Mouse (Mus musculus): Measurements from ENCODE around the gene Nr2f2. TPM values are rescaled to one million over a fixed set of nuclear protein-coding genes. Genes with fewer than 3 reads are reported as not detected.
A peak's percentile ranks its signal among the peaks of the same experiment; 100 is the strongest.

The Nr2f2 gene
- polyA plus RNA-seq, 1 experiment from 2014 or later: 97.9 TPM

GRCm38 (mm10) chr7:70380943-70381342 lies 14.4 kb upstream of the Nr2f2 start:
- Histone ChIP-seq H3K4me3 (no peak overlapping the region), H3K27me3 (peaks cover 30% of the 10 kb centered on the region), H3K4me1 (peaks cover 15% of the 10 kb centered on the region), H3K27ac (no peak overlapping the region), H3K36me3 (ENCODE audit: poor library complexity, severe bottlenecking) (no peaks in the 10 kb centered on the region), H3K9ac (no peak overlapping the region), H3K9me3 (replicated peaks) (no peaks in the 10 kb centered on the region), H3K4me2 (no peak overlapping the region)
- no peak for ATAC-seq
- WGBS: 45% methylated on average over 3 of the region's 3 CpGs

GRCm38 (mm10) chr7:70380246-70380645 lies 13.7 kb upstream of the Nr2f2 start:
- H3K36me3 ChIP-seq (ENCODE audit: poor library complexity, severe bottlenecking): no peaks in the 10 kb centered on the region
- ATAC-seq: no peak
- WGBS: 91% methylated on average over 3 of the region's 3 CpGs

GRCm38 (mm10) chr7:70370552-70371262 lies 4.2 kb upstream of the Nr2f2 start:
- ATAC-seq: no peak
- H3K36me3 ChIP-seq (ENCODE audit: poor library complexity, severe bottlenecking): no peaks in the 10 kb centered on the region
- H3K4me2 ChIP-seq: peak overlapping the region; percentile 58
- peaks cover 87% of the 10 kb centered on the region for H3K27me3 ChIP-seq
- H3K4me3 ChIP-seq: peak overlapping the region; percentile 38
- H3K4me1 ChIP-seq: peaks cover 9% of the 10 kb centered on the region
- no peaks in the 10 kb centered on the region for H3K9me3 ChIP-seq (replicated peaks)
- H3K27ac ChIP-seq: peak overlapping the region; percentile 85
- 3% methylated on average over 18 of the region's 18 CpGs for WGBS
- peak overlapping the region; percentile 69 for H3K9ac ChIP-seq

More at GRCm38 (mm10) chr7:70380246-70380645, 13.7 kb upstream of the Nr2f2 start:
- no peak overlapping the region for H3K9ac ChIP-seq
- no peaks in the 10 kb centered on the region for H3K9me3 ChIP-seq (replicated peaks)
- no peak overlapping the region for H3K4me2 ChIP-seq
- H3K4me3 ChIP-seq: no peak overlapping the region
- H3K27ac ChIP-seq: no peak overlapping the region
- peaks cover 15% of the 10 kb centered on the region for H3K4me1 ChIP-seq
- H3K27me3 ChIP-seq: peaks cover 35% of the 10 kb centered on the region

- peaks cover 9% of the 10 kb centered on the region for H3K4me1 ChIP-seq
- peaks cover 88% of the 10 kb centered on the region for H3K27me3 ChIP-seq
- no peaks in the 10 kb centered on the region for H3K36me3 ChIP-seq (ENCODE audit: poor library complexity, severe bottlenecking)
- peak overlapping the region; percentile 58 for H3K4me2 ChIP-seq
- ATAC-seq: no peak
- under 1% methylated on average over 47 of the region's 47 CpGs for WGBS
- H3K27ac ChIP-seq: peak overlapping the region; percentile 85
- peak overlapping the region; percentile 38 for H3K4me3 ChIP-seq
- no peaks in the 10 kb centered on the region for H3K9me3 ChIP-seq (replicated peaks)
- H3K9ac ChIP-seq: peak overlapping the region; percentile 69
These were observed 3.4 kb upstream of the Nr2f2 start for GRCm38 (mm10) chr7:70369731-70370551.

GRCm38 (mm10) chr7:70369061-70369730 lies 2.7 kb upstream of the Nr2f2 start:
- Histone ChIP-seq H3K4me3 (peak overlapping the region; percentile 38), H3K27ac (peak overlapping the region; percentile 85), H3K27me3 (peaks cover 91% of the 10 kb centered on the region), H3K9ac (peak overlapping the region; percentile 69), H3K4me2 (peak overlapping the region; percentile 58), H3K36me3 (ENCODE audit: poor library complexity, severe bottlenecking) (no peaks in the 10 kb centered on the region), H3K4me1 (peaks cover 9% of the 10 kb centered on the region), H3K9me3 (replicated peaks) (no peaks in the 10 kb centered on the region)
- peak; percentile 50 for ATAC-seq
- 2% methylated on average over 37 of the region's 37 CpGs for WGBS

- Histone ChIP-seq H3K4me3 (peak overlapping the region; percentile 38), H3K9me3 (replicated peaks) (no peaks in the 10 kb centered on the region), H3K27ac (peak overlapping the region; percentile 85), H3K4me2 (peak overlapping the region; percentile 58), H3K4me1 (peaks cover 9% of the 10 kb centered on the region), H3K9ac (peak overlapping the region; percentile 69), H3K36me3 (ENCODE audit: poor library complexity, severe bottlenecking) (no peaks in the 10 kb centered on the region), H3K27me3 (peaks cover 89% of the 10 kb centered on the region)
- 8% methylated on average over 4 of the region's 4 CpGs for WGBS
- no peak for ATAC-seq
These were observed 2.2 kb upstream of the Nr2f2 start for GRCm38 (mm10) chr7:70368751-70369060.

- H3K4me3 ChIP-seq: peak overlapping the region; percentile 38
- H3K4me1 ChIP-seq: peaks cover 9% of the 10 kb centered on the region
- H3K27me3 ChIP-seq: peaks cover 89% of the 10 kb centered on the region
- H3K36me3 ChIP-seq (ENCODE audit: poor library complexity, severe bottlenecking): no peaks in the 10 kb centered on the region
- H3K27ac ChIP-seq: peak overlapping the region; percentile 85
- peak overlapping the region; percentile 58 for H3K4me2 ChIP-seq
- H3K9ac ChIP-seq: peak overlapping the region; percentile 69
- no peak for ATAC-seq
- 3% methylated on average over 6 of the region's 6 CpGs for WGBS
- H3K9me3 ChIP-seq (replicated peaks): no peaks in the 10 kb centered on the region
These were observed 1.7 kb upstream of the Nr2f2 start for GRCm38 (mm10) chr7:70368268-70368655.

- H3K4me3 ChIP-seq: peak overlapping the region; percentile 38
- H3K27ac ChIP-seq: peak overlapping the region; percentile 85
- ATAC-seq: no peak
- peak overlapping the region; percentile 58 for H3K4me2 ChIP-seq
- no peaks in the 10 kb centered on the region for H3K36me3 ChIP-seq (ENCODE audit: poor library complexity, severe bottlenecking)
- H3K9me3 ChIP-seq (replicated peaks): no peaks in the 10 kb centered on the region
- H3K4me1 ChIP-seq: peaks cover 9% of the 10 kb centered on the region
- peaks cover 89% of the 10 kb centered on the region for H3K27me3 ChIP-seq
- peak overlapping the region; percentile 69 for H3K9ac ChIP-seq
- 4% methylated on average over 16 of the region's 16 CpGs for WGBS
These were observed 1.2 kb upstream of the Nr2f2 start for GRCm38 (mm10) chr7:70367591-70368267.

- no peaks in the 10 kb centered on the region for H3K9me3 ChIP-seq (replicated peaks)
- 12% methylated on average over 1 of the region's 1 CpGs for WGBS
- peak overlapping the region; percentile 79 for H3K9ac ChIP-seq
- peak overlapping the region; percentile 58 for H3K4me2 ChIP-seq
- H3K4me3 ChIP-seq: peak overlapping the region; percentile 47
- H3K27ac ChIP-seq: peak overlapping the region; percentile 93
- peaks cover 89% of the 10 kb centered on the region for H3K27me3 ChIP-seq
- peaks cover 14% of the 10 kb centered on the region for H3K4me1 ChIP-seq
- no peak for ATAC-seq
- H3K36me3 ChIP-seq (ENCODE audit: poor library complexity, severe bottlenecking): no peaks in the 10 kb centered on the region
These were observed 217 bp upstream of the Nr2f2 start for GRCm38 (mm10) chr7:70366808-70367095.

- H3K4me2 ChIP-seq: peak overlapping the region; percentile 58
- H3K9me3 ChIP-seq (replicated peaks): no peaks in the 10 kb centered on the region
- H3K4me3 ChIP-seq: peak overlapping the region; percentile 47
- ATAC-seq: no peak
- H3K27ac ChIP-seq: peak overlapping the region; percentile 93
- H3K27me3 ChIP-seq: peaks cover 80% of the 10 kb centered on the region
- peaks cover 14% of the 10 kb centered on the region for H3K4me1 ChIP-seq
- H3K36me3 ChIP-seq (ENCODE audit: poor library complexity, severe bottlenecking): no peaks in the 10 kb centered on the region
- under 1% methylated on average over 17 of the region's 17 CpGs for WGBS
- H3K9ac ChIP-seq: peak overlapping the region; percentile 79
These were observed 1.1 kb downstream of the Nr2f2 start for GRCm38 (mm10) chr7:70365401-70365811.

- Histone ChIP-seq H3K9ac (peak overlapping the region; percentile 79), H3K9me3 (replicated peaks) (no peaks in the 10 kb centered on the region), H3K4me1 (peaks cover 17% of the 10 kb centered on the region), H3K4me2 (peak overlapping the region; percentile 58), H3K27ac (peak overlapping the region; percentile 93), H3K4me3 (peak overlapping the region; percentile 47), H3K27me3 (peaks cover 79% of the 10 kb centered on the region), H3K36me3 (ENCODE audit: poor library complexity, severe bottlenecking) (no peaks in the 10 kb centered on the region)
- no peak for ATAC-seq
- WGBS: 0% methylated on average over 3 of the region's 3 CpGs
These were observed 1.7 kb downstream of the Nr2f2 start for GRCm38 (mm10) chr7:70364798-70365197.
